Mouse (Mus musculus): ENCODE measurements around the gene Gpatch2l. TPM values are rescaled to one million over a fixed set of nuclear protein-coding genes. Genes with fewer than 3 reads are reported as not detected.

Gpatch2l gene
- polyA plus RNA-seq (2015; fragmentation: Nextera tagmentation; extraction: Ambion mirVana) = 10.7 and 11.5 TPM in 2 replicates

- WGBS = under 1% methylated on average over 56 of the region's 58 CpGs
- Histone ChIP-seq H3K27me3 (replicated peaks) (no peaks in the 10 kb centered on the region), H3K9ac (peak within 1 kb of the TSS; percentile 84), H3K27ac (peak within 1 kb of the TSS; percentile 70), H3K36me3 (0 out of 2 replicates have a peak, but pooled peaks cover 2% of the 10 kb centered on the region), H3K4me2 (replicated peaks) (peak within 1 kb of the TSS; percentile 72), H3K4me3 (replicated peaks) (peak within 1 kb of the TSS; percentile 86), H3K4me1 (replicated peaks) (0 out of 2 replicates have a peak, but pooled peaks cover 9% of the 10 kb centered on the region), H3K9me3 (no peaks in the 10 kb centered on the region)
- ATAC-seq = peak; percentile 100
Measured at GRCm38 (mm10) chr12:86241604-86242536, at the start of gene Gpatch2l. Gene Gpatch2l (plus strand): TSS chr12:86241858.

GRCm38 (mm10) chr12:86192036-86192449, 49.6 kb upstream of the Gpatch2l start:
- peaks cover 13% of the 10 kb centered on the region for H3K4me1 ChIP-seq (replicated peaks)
- ATAC-seq = peak; percentile 75
- H3K9ac ChIP-seq = no peak overlapping the region
- peaks cover 7% of the 10 kb centered on the region; the same call in 1 of the 2 replicates for H3K27me3 ChIP-seq (replicated peaks)
- H3K4me3 ChIP-seq (replicated peaks) = no peak overlapping the region
- H3K9me3 ChIP-seq = no peaks in the 10 kb centered on the region
- H3K4me2 ChIP-seq (replicated peaks) = peak overlapping the region; percentile 17; the same call in 1 of the 2 replicates
- H3K36me3 ChIP-seq = no peaks in the 10 kb centered on the region
- 33% methylated on average over 15 of the region's 15 CpGs for WGBS
- no peak overlapping the region for H3K27ac ChIP-seq

- Histone ChIP-seq H3K27ac (no peak overlapping the region), H3K4me2 (replicated peaks) (no peak overlapping the region), H3K36me3 (no peaks in the 10 kb centered on the region), H3K9me3 (no peaks in the 10 kb centered on the region), H3K9ac (no peak overlapping the region), H3K27me3 (replicated peaks) (no peaks in the 10 kb centered on the region), H3K4me3 (replicated peaks) (no peak overlapping the region), H3K4me1 (replicated peaks) (peaks cover 7% of the 10 kb centered on the region)
- no peak for ATAC-seq
- WGBS = 87% methylated on average over 7 of the region's 7 CpGs
Measured at GRCm38 (mm10) chr12:86196944-86197343, 44.7 kb upstream of the Gpatch2l start.

DNA sequence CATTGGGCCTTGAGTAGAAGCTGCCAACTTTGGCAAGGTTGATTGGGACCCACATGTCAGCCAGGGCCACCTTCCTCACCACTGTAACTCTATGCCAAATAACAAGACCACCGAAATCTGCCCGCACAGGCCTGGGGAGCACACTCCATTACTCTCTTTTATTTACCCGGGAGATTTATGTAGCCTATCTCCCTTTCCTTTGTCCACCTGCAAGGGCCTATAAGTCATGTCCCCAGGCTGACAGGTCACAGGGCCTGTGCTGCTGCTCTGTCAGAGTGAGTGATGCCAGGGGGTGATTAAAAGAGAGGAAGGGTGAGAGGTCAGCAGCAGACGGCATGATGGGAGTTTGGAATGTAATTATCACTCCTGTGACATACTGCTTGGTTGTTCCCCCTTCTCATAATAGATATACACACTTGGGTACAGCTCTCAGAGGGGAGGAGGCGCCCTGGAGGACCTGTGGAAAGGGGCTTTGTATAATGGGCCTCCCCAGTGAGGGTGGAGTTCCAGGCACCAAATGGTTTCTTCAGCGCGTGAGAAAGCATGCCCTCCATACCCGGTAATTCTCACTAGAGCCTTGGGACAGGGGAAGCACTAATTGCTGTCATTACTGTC, 38.1 kb upstream of the Gpatch2l start:
- Histone ChIP-seq H3K9ac (no peak overlapping the region), H3K9me3 (no peaks in the 10 kb centered on the region), H3K4me1 (replicated peaks) (no peaks in the 10 kb centered on the region), H3K27me3 (replicated peaks) (peaks cover 1% of the 10 kb centered on the region; the same call in 1 of the 2 replicates), H3K27ac (no peak overlapping the region), H3K4me2 (replicated peaks) (no peak overlapping the region), H3K4me3 (replicated peaks) (no peak overlapping the region), H3K36me3 (no peaks in the 10 kb centered on the region)
- no peak for ATAC-seq
- 19% methylated on average over 8 of the region's 8 CpGs for WGBS

DNA sequence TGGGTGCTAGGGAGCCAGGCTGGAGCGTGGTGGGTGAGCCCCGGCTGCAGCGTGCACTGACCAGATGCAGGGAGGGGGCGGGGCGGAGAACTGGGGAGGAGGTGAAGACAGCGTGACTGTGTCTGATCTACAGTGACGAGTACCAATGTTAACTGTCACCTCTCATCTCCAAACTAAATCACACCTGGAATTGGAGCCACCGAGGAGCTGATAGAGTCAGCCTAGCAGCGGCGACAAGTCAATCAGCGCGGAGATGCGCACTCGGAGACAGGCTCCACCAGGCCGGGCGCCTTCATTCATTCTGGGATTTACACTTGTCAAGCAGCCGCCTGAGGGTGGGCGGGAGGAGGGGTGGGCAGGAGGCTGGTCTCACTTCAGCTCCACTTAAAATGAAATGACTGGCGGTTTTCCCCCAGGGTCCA, 30.5 kb upstream of the Gpatch2l start:
- Histone ChIP-seq H3K9ac (no peak overlapping the region), H3K4me3 (replicated peaks) (no peak overlapping the region), H3K27ac (no peak overlapping the region), H3K4me2 (replicated peaks) (no peak overlapping the region), H3K4me1 (replicated peaks) (no peaks in the 10 kb centered on the region), H3K36me3 (no peaks in the 10 kb centered on the region), H3K9me3 (no peaks in the 10 kb centered on the region), H3K27me3 (replicated peaks) (peaks cover 67% of the 10 kb centered on the region)
- WGBS = 2% methylated on average over 19 of the region's 19 CpGs
- ATAC-seq = no peak

GRCm38 (mm10) chr12:86212693-86213470, 28.8 kb upstream of the Gpatch2l start:
- H3K27me3 ChIP-seq (replicated peaks) = peaks cover 73% of the 10 kb centered on the region

DNA sequence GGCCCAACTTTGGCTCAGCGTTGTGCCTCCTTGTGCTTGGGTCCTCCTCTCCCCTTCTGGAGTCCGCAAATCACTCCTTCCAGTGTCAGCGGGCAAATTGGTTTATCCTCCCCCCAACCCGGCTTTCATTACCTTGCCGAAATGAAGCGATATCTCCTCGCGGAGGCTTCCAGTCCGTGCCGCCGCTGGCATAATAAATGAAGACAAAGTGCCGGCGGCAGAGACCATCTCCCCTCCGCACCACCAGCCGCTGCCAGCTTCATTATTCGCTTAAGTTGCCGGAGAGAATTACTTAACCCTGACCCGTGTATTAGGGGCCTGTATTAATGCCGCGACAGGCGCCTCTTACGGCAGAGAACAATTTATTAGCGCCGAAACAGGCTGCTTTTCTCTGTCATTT, 27.5 kb upstream of the Gpatch2l start:
- H3K4me2 ChIP-seq (replicated peaks) = no peak overlapping the region
- H3K27me3 ChIP-seq (replicated peaks) = peaks cover 66% of the 10 kb centered on the region
- 0 out of 2 replicates have a peak, but pooled peaks cover 2% of the 10 kb centered on the region for H3K4me1 ChIP-seq (replicated peaks)
- no peaks in the 10 kb centered on the region for H3K36me3 ChIP-seq
- no peaks in the 10 kb centered on the region for H3K9me3 ChIP-seq
- H3K4me3 ChIP-seq (replicated peaks) = no peak overlapping the region
- H3K9ac ChIP-seq = no peak overlapping the region
- no peak for ATAC-seq
- WGBS = 14% methylated on average over 24 of the region's 24 CpGs
- no peak overlapping the region for H3K27ac ChIP-seq

More at GRCm38 (mm10) chr12:86212693-86213470, 28.8 kb upstream of the Gpatch2l start:
- Histone ChIP-seq H3K27ac (no peak overlapping the region), H3K9me3 (no peaks in the 10 kb centered on the region), H3K9ac (no peak overlapping the region), H3K36me3 (no peaks in the 10 kb centered on the region), H3K4me1 (replicated peaks) (0 out of 2 replicates have a peak, but pooled peaks cover 2% of the 10 kb centered on the region), H3K4me2 (replicated peaks) (no peak overlapping the region), H3K4me3 (replicated peaks) (no peak overlapping the region)
- ATAC-seq = no peak
- WGBS = 39% methylated on average over 15 of the region's 15 CpGs

GRCm38 (mm10) chr12:86216687-86217421, 24.8 kb upstream of the Gpatch2l start:
- Histone ChIP-seq H3K9me3 (no peaks in the 10 kb centered on the region), H3K27me3 (replicated peaks) (peaks cover 63% of the 10 kb centered on the region), H3K27ac (no peak overlapping the region), H3K9ac (no peak overlapping the region), H3K4me2 (replicated peaks) (peak overlapping the region; percentile 38), H3K36me3 (no peaks in the 10 kb centered on the region), H3K4me1 (replicated peaks) (0 out of 2 replicates have a peak, but pooled peaks cover 2% of the 10 kb centered on the region), H3K4me3 (replicated peaks) (no peak overlapping the region)
- no peak for ATAC-seq
- 2% methylated on average over 22 of the region's 22 CpGs for WGBS

GRCm38 (mm10) chr12:86220200-86221021, 21.2 kb upstream of the Gpatch2l start:
- Histone ChIP-seq H3K9ac (peak overlapping the region; percentile 37; the same call in 1 of the 2 replicates), H3K9me3 (no peaks in the 10 kb centered on the region), H3K27me3 (replicated peaks) (peaks cover 28% of the 10 kb centered on the region), H3K4me3 (replicated peaks) (peak overlapping the region; percentile 31), H3K4me1 (replicated peaks) (0 out of 2 replicates have a peak, but pooled peaks cover 2% of the 10 kb centered on the region), H3K36me3 (no peaks in the 10 kb centered on the region), H3K27ac (no peak overlapping the region), H3K4me2 (replicated peaks) (peak overlapping the region; percentile 66)
- WGBS = 6% methylated on average over 38 of the region's 38 CpGs
- ATAC-seq = no peak

DNA sequence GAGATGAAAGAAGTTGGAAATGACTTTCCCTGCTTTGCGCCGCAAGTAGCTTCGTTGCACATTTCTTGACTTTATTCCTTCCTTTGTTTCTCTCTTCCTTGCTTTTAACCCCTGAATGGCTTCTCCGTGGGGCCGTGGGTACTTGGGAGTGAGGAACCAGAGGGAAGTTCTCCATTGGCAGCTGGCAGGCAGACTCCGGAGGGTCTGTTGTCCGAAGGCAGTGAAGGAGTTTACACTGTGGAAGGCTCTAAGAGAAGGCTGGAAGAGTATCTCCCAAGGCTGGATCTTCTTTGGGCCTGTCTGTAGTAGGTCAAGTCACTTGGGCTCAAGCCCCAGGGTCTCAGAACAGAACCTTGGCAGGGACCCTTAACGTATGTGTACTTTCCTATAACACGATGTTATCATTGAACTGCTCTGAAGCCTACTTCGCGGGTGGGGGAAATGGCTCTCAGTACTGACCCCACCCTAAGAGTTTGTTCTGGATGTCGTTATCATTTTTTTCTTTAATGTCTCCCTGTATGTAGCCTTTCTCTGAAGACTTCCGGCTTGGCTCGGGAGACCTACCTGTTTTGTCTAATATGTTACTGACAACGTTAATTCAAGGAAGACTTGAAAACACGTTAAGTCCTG, 20.5 kb upstream of the Gpatch2l start:
- H3K4me2 ChIP-seq (replicated peaks) = peak overlapping the region; percentile 66
- no peak overlapping the region for H3K27ac ChIP-seq
- peak overlapping the region; percentile 31; the same call in 1 of the 2 replicates for H3K4me3 ChIP-seq (replicated peaks)
- peak overlapping the region; percentile 37; the same call in 1 of the 2 replicates for H3K9ac ChIP-seq
- 0 out of 2 replicates have a peak, but pooled peaks cover 2% of the 10 kb centered on the region for H3K4me1 ChIP-seq (replicated peaks)
- no peak for ATAC-seq
- no peaks in the 10 kb centered on the region for H3K9me3 ChIP-seq
- 42% methylated on average over 16 of the region's 16 CpGs for WGBS
- peaks cover 23% of the 10 kb centered on the region for H3K27me3 ChIP-seq (replicated peaks)
- H3K36me3 ChIP-seq = no peaks in the 10 kb centered on the region
